Mouse (Mus musculus) gastrocnemius, adult 2 months (tissue): ENCODE measurements around the gene Pitpnm1. TPM values are rescaled to one million over a fixed set of nuclear protein-coding genes. Genes with fewer than 3 reads are reported as not detected.
A peak's percentile ranks its signal among the peaks of the same experiment; 100 is the strongest.

ENCODE experiments used
- DNase-seq: peaks from one replicate; pipeline ENCODE4 v3.0.0; 2022
- H3K27ac ChIP-seq: fragments of 200-600 bp; 2 replicates; pipeline ENCODE4 v1.8.1; 2022; ENCODE audit warnings: mild to moderate bottlenecking
- H3K4me3 ChIP-seq: fragments of 200-600 bp; 2 replicates; pipeline ENCODE4 v1.8.1; 2022; ENCODE audit warnings: mild to moderate bottlenecking, moderate library complexity
- CTCF ChIP-seq: fragments of 200-600 bp; IDR thresholded peaks from 2 replicates; pipeline ENCODE4 v1.8.1; 2022; ENCODE audit warnings: antibody characterized with exemption, mild to moderate bottlenecking, moderate library complexity
- intact Hi-C: fragments of 180-260 bp; cut with DNase I; formaldehyde crosslinking; loops from one replicate; pipeline ENCODE4 v1.15.1; 2025
- total RNA-seq, 2 experiments: library from RNA; stranded (reverse); gene quantifications; 2 replicates each; pipeline ENCODE4 v1.2.3; 2021

The Pitpnm1 gene
- total RNA-seq, 2 experiments from 2014 or later: 2.3 to 2.5 TPM

DNA sequence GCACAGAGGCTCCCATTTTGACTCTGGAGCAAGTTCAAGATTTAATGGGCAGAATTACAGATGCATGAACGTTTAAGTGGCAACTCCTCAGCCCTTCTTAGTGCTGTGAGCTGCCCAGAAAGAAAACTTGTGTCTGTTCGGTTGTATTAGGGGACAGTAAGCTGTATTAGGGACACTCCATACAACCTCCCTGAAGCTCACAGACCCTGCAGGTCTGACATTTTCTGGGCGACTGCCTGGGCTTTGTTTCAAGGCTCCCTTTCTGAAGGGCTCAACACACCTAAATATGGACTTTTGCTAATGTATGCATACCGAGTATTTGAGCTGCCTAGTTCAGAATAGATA, 63.7 kb downstream of the Pitpnm1 start:
- Histone ChIP-seq H3K27ac (peak overlapping the region; percentile 98), H3K4me3 (peak overlapping the region; percentile 83)
- no peak for DNase-seq
- intact Hi-C loops: loop anchor here (5.0 kb wide), 1 partner anchor 36 kb away; the partner anchor contains the start of gene Aip
- TF ChIP-seq CTCF: no peak

Other genes starting within 250 kb of the Pitpnm1 start
- gene Chka, start 248.2 kb upstream of the Pitpnm1 start, total RNA-seq: 1 to 10 TPM; 1.8 to 5.4 TPM
- gene Tcirg1, start 192.9 kb upstream of the Pitpnm1 start, total RNA-seq: 1 to 10 TPM; 5.1 to 5.8 TPM
- gene Ndufs8, start 187.2 kb upstream of the Pitpnm1 start, total RNA-seq: 100 to 1,000 TPM; 211 to 334 TPM
- gene Aldh3b1, start 170.2 kb upstream of the Pitpnm1 start, total RNA-seq: under 1 TPM; 0.77 to 0.98 TPM
- gene Unc93b1, start 164.8 kb upstream of the Pitpnm1 start, total RNA-seq: 1 to 10 TPM; 3.6 to 6.4 TPM
- not detected for gene Aldh3b3, start 141.4 kb upstream of the Pitpnm1 start, total RNA-seq
- under 1 TPM; 0.11 to 0.15 TPM for gene Aldh3b2, start 127.7 kb upstream of the Pitpnm1 start, total RNA-seq
- 1 to 10 TPM; 1.7 to 2.6 TPM for gene Acy3, start 113.4 kb upstream of the Pitpnm1 start, total RNA-seq
- gene Tbx10, start 107.2 kb upstream of the Pitpnm1 start, total RNA-seq: not detected
- gene Nudt8, start 99.4 kb upstream of the Pitpnm1 start, total RNA-seq: 10 to 100 TPM; 19.2 to 31.9 TPM
- gene Gm49405, start 99.4 kb upstream of the Pitpnm1 start, total RNA-seq: under 1 TPM; 0.33 to 0.56 TPM
- 1 to 10 TPM in 1 of 2 experiments, under 1 TPM in 1; 0.56 to 2.6 TPM for gene Doc2g, start 96.7 kb upstream of the Pitpnm1 start, total RNA-seq
- 100 to 1,000 TPM; 399 to 553 TPM for gene Ndufv1, start 87.2 kb upstream of the Pitpnm1 start, total RNA-seq
- gene Gstp1, start 62.0 kb upstream of the Pitpnm1 start, total RNA-seq: 100 to 1,000 TPM; 386 to 408 TPM
- gene Gstp2, start 54.0 kb upstream of the Pitpnm1 start, total RNA-seq: 100 to 1,000 TPM; 169 to 183 TPM
- not detected for gene Gstp3, start 40.4 kb upstream of the Pitpnm1 start, total RNA-seq
- not detected for gene Cabp2, start 18.4 kb upstream of the Pitpnm1 start, total RNA-seq
- 10 to 100 TPM; 17.9 to 22.4 TPM for gene Cdk2ap2, start 2.8 kb upstream of the Pitpnm1 start, total RNA-seq
- gene Aip, start 25.9 kb downstream of the Pitpnm1 start, total RNA-seq: 10 to 100 TPM; 69.9 to 71.8 TPM
- gene Gpr152, start 39.8 kb downstream of the Pitpnm1 start, total RNA-seq: not detected
- gene Cabp4, start 44.0 kb downstream of the Pitpnm1 start, total RNA-seq: not detected
- gene Coro1b, start 48.6 kb downstream of the Pitpnm1 start, total RNA-seq: 10 to 100 TPM in 1 of 2 experiments, 1 to 10 TPM in 1; 9.8 to 14.7 TPM
- gene Ptprcap, start 53.6 kb downstream of the Pitpnm1 start, total RNA-seq: under 1 TPM in 1 of 2 experiments, not detected in 1; 0.43 TPM
- gene Rps6kb2, start 63.4 kb downstream of the Pitpnm1 start, total RNA-seq: 10 to 100 TPM; 24.8 to 27.8 TPM
- 10 to 100 TPM; 23.1 to 25.9 TPM for gene Carns1, start 75.5 kb downstream of the Pitpnm1 start, total RNA-seq
- 1 to 10 TPM; 6.7 to 6.8 TPM for gene Tbc1d10c, start 91.3 kb downstream of the Pitpnm1 start, total RNA-seq
- 100 to 1,000 TPM; 201 to 214 TPM for gene Ppp1ca, start 92.1 kb downstream of the Pitpnm1 start, total RNA-seq
- 1 to 10 TPM; 2.8 to 3.4 TPM for gene Rad9a, start 101.7 kb downstream of the Pitpnm1 start, total RNA-seq
- gene Clcf1, start 114.2 kb downstream of the Pitpnm1 start, total RNA-seq: under 1 TPM; 0.38 to 0.89 TPM
- not detected for gene AC109138.7, start 114.4 kb downstream of the Pitpnm1 start, total RNA-seq
- 10 to 100 TPM; 13.6 to 16.4 TPM for gene Pold4, start 131.9 kb downstream of the Pitpnm1 start, total RNA-seq
- 1 to 10 TPM; 3.3 to 3.9 TPM for gene Ssh3, start 169.2 kb downstream of the Pitpnm1 start, total RNA-seq
- gene Ankrd13d, start 183.1 kb downstream of the Pitpnm1 start, total RNA-seq: under 1 TPM; 0.45 to 0.64 TPM
- 10 to 100 TPM; 56.6 to 61.2 TPM for gene Grk2, start 206.2 kb downstream of the Pitpnm1 start, total RNA-seq